Mouse (Mus musculus) small intestine, adult 2 months (tissue): ENCODE measurements around the gene Col6a1. TPM values are rescaled to one million over a fixed set of nuclear protein-coding genes. Genes with fewer than 3 reads are reported as not detected.
"Not testable (repeated sequence)": the region's sequence is repeated elsewhere in the genome, so short reads cannot be mapped to it uniquely, and the experiment has no call there.

Experiments
- H3K27ac ChIP-seq: fragments of 200-500 bp; 2 replicates; pipeline ENCODE4 v1.5.1; 2012; ENCODE audit warnings: low read depth, low read length, control low read depth, inconsistent platforms; ENCODE audit not compliant: insufficient read depth
- H3K27me3 ChIP-seq: fragments of 200-500 bp; 2 replicates; pipeline ENCODE4 v1.6.1; 2012; ENCODE audit warnings: mild to moderate bottlenecking, moderate library complexity, low read length, inconsistent platforms; ENCODE audit not compliant: control insufficient read depth, insufficient read depth
- H3K36me3 ChIP-seq: fragments of 200-500 bp; 2 replicates; pipeline ENCODE4 v1.6.1; 2012; ENCODE audit warnings: mild to moderate bottlenecking, low read length, control low read depth, inconsistent platforms; ENCODE audit not compliant: control insufficient read depth, insufficient read depth
- H3K4me1 ChIP-seq: fragments of 200-500 bp; 2 replicates; pipeline ENCODE4 v1.6.1; 2012; ENCODE audit warnings: low read length, inconsistent platforms, mixed read lengths; ENCODE audit not compliant: control insufficient read depth, insufficient read depth, insufficient read length
- H3K4me3 ChIP-seq: fragments of 200-500 bp; 2 replicates; pipeline ENCODE4 v1.5.1; 2012; ENCODE audit warnings: low read depth, mild to moderate bottlenecking, control low read depth, inconsistent platforms, low read length, moderate library complexity
- CTCF ChIP-seq: fragments of 200-500 bp; IDR thresholded peaks from 2 replicates; pipeline ENCODE4 v1.5.1; 2012; ENCODE audit warnings: low read depth, mild to moderate bottlenecking, control low read depth, inconsistent platforms, low read length, moderate library complexity, mixed read lengths; ENCODE audit not compliant: insufficient replicate concordance, insufficient read length; ENCODE audit errors: extremely low read depth
- POLR2A ChIP-seq: fragments of 200-500 bp; IDR thresholded peaks from 2 replicates; pipeline ENCODE4 v1.6.1; 2012; ENCODE audit warnings: low read depth, mild to moderate bottlenecking, control low read depth, inconsistent platforms, low read length, moderate library complexity
- WGBS: fragments of 180-500 bp; shearing (Covaris S2); methylation state at CpG from one replicate; pipeline ENCODE4 v1.1.7; 2018; 5-methylcytosine and 5-hydroxymethylcytosine counted together
- polyA plus RNA-seq: library from polyadenylated mRNA; depleted of rRNA; stranded (reverse); fragments of >200 nt; gene quantifications from 2 replicates; pipeline ENCODE4 v1.2.3, GENCODE M21; 2012

Gene Col6a1
- polyA plus RNA-seq, 1 experiment = 106 TPM

GRCm38 (mm10) chr10:76762411-76762810, 36.4 kb upstream of the Col6a1 start:
- Histone ChIP-seq H3K27ac (no peak overlapping the region), H3K27me3 (no peaks in the 10 kb centered on the region), H3K4me1 (no peaks in the 10 kb centered on the region), H3K36me3 (no peaks in the 10 kb centered on the region), H3K4me3 (no peak overlapping the region)
- TF ChIP-seq CTCF = no peak
- TF ChIP-seq POLR2A = no peak
- 77% methylated on average over 7 of the region's 7 CpGs for WGBS

GRCm38 (mm10) chr10:76759878-76760277, 33.9 kb upstream of the Col6a1 start:
- TF ChIP-seq POLR2A = no peak
- TF ChIP-seq CTCF = no peak

GRCm38 (mm10) chr10:76753640-76754039, 27.7 kb upstream of the Col6a1 start:
- Histone ChIP-seq H3K4me3 (no peak overlapping the region), H3K4me1 (no peaks in the 10 kb centered on the region), H3K36me3 (no peaks in the 10 kb centered on the region), H3K27ac (no peak overlapping the region), H3K27me3 (no peaks in the 10 kb centered on the region)
- TF ChIP-seq POLR2A (no peak), CTCF (no peak)
- 83% methylated on average over 3 of the region's 3 CpGs for WGBS

More at GRCm38 (mm10) chr10:76759878-76760277, 33.9 kb upstream of the Col6a1 start:
- Histone ChIP-seq H3K36me3 (no peaks in the 10 kb centered on the region), H3K4me1 (no peaks in the 10 kb centered on the region), H3K27me3 (no peaks in the 10 kb centered on the region), H3K27ac (no peak overlapping the region), H3K4me3 (no peak overlapping the region)
- 83% methylated on average over 5 of the region's 5 CpGs for WGBS

- H3K36me3 ChIP-seq, H3K4me3 ChIP-seq, H3K27me3 ChIP-seq, H3K4me1 ChIP-seq, H3K27ac ChIP-seq: not testable (repeated sequence)
- WGBS = 32% methylated on average over 11 of the region's 11 CpGs
These were observed 18.3 kb upstream of the Col6a1 start for GRCm38 (mm10) chr10:76744267-76744666.

GRCm38 (mm10) chr10:76736764-76737163, 10.8 kb upstream of the Col6a1 start:
- TF ChIP-seq POLR2A = no peak
- no peak for TF ChIP-seq CTCF
- Histone ChIP-seq H3K27ac (no peak overlapping the region), H3K4me1 (no peaks in the 10 kb centered on the region), H3K36me3 (no peaks in the 10 kb centered on the region), H3K4me3 (no peak overlapping the region), H3K27me3 (no peaks in the 10 kb centered on the region)
- WGBS = 71% methylated on average over 8 of the region's 8 CpGs

GRCm38 (mm10) chr10:76734979-76735378, 9.0 kb upstream of the Col6a1 start:
- TF ChIP-seq CTCF (peak; percentile 84), POLR2A (no peak)
- 6% methylated on average over 4 of the region's 4 CpGs for WGBS

GRCm38 (mm10) chr10:76733677-76734068, 7.7 kb upstream of the Col6a1 start:
- 0 out of 2 replicates have a peak overlapping the region, but pooled peaks have one; percentile 56 for H3K27ac ChIP-seq
- H3K4me3 ChIP-seq = no peak overlapping the region
- no peaks in the 10 kb centered on the region for H3K36me3 ChIP-seq
- 60% methylated on average over 3 of the region's 3 CpGs for WGBS
- TF ChIP-seq CTCF (no peak), POLR2A (no peak)
- H3K27me3 ChIP-seq = peaks cover 2% of the 10 kb centered on the region; the same call in 1 of the 2 replicates
- no peaks in the 10 kb centered on the region for H3K4me1 ChIP-seq

More at GRCm38 (mm10) chr10:76734979-76735378, 9.0 kb upstream of the Col6a1 start:
- Histone ChIP-seq H3K27me3 (peaks cover 2% of the 10 kb centered on the region; the same call in 1 of the 2 replicates), H3K36me3 (no peaks in the 10 kb centered on the region), H3K4me1 (no peaks in the 10 kb centered on the region), H3K4me3 (no peak overlapping the region), H3K27ac (no peak overlapping the region)
